Mouse (Mus musculus): ENCODE results near the gene Wnt4.

DNA sequence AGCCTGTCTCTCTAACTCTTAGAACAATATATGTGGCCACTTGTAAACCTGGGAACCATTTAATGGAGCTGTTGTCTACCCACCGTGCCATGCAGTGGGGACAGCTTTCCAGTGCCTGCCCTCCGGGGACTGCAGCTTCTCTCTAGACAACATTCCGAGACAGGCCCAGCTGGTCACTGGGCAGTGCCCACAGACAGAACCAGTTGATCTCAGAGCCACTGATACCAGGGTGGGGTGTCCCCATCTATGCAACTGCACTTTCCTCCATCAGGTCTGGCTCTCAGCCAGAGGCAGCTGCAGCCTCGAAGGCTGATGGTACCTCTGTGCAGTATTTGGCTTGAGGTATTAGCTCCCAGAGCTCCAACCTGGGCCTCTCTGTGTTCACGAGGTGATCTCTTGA is 27.0 kb upstream of the Wnt4 start:
- no peak for TF ChIP-seq USF1 (IDR thresholded peaks at IDR 0.05; ENCODE audit: low read depth, low read length)
- no peak for TF ChIP-seq POLR2A (IDR thresholded peaks at IDR 0.05; ENCODE audit: control insufficient read depth in 1 of 2, insufficient read depth in 1 of 2, low read depth in 1 of 2, low read length in 2 of 2, poor library complexity in 1 of 2)
- no peak for TF ChIP-seq ZKSCAN1 (IDR thresholded peaks at IDR 0.05; ENCODE audit: low read depth, low read length)
- TF ChIP-seq CTCF (IDR thresholded peaks at IDR 0.05 in 2 of 3, conservative IDR thresholded peaks at IDR 0.05 in 1 of 3; ENCODE audit: control insufficient read depth in 1 of 3, insufficient read depth in 1 of 3, low read depth in 2 of 3, low read length in 3 of 3, poor library complexity in 1 of 3, severe bottlenecking in 1 of 3), result no peak
- no peak for TF ChIP-seq MAX (IDR thresholded peaks at IDR 0.05; ENCODE audit: low read length)
- no peak for TF ChIP-seq ELF1 (IDR thresholded peaks at IDR 0.05; ENCODE audit: low read depth, low read length)
- TF ChIP-seq SMC3 (IDR thresholded peaks at IDR 0.05; ENCODE audit: low read depth, low read length), result no peak
- no peak for TF ChIP-seq SIN3A (IDR thresholded peaks at IDR 0.05; ENCODE audit: low read length)
- TF ChIP-seq MXI1 (IDR thresholded peaks at IDR 0.05; ENCODE audit: low read depth, low read length), result no peak
- no peak for TF ChIP-seq MAFK (IDR thresholded peaks at IDR 0.05; ENCODE audit: borderline replicate concordance, low read depth, low read length)
- no peak for TF ChIP-seq ZNF384 (IDR thresholded peaks at IDR 0.05; ENCODE audit: low read depth, low read length)
- TF ChIP-seq EP300 (IDR thresholded peaks at IDR 0.05; ENCODE audit: low read depth in 1 of 2, low read length in 2 of 2), result no peak
- TF ChIP-seq ZMIZ1 (IDR thresholded peaks at IDR 0.05; ENCODE audit: low read depth, low read length), result no peak
- no peak for TF ChIP-seq MYC (IDR thresholded peaks at IDR 0.05; ENCODE audit: low read depth, low read length)

Data from MEL (cell line).